Mouse (Mus musculus): Measurements from ENCODE around the gene Fos.

GRCm38 (mm10) chr12:85436021-85436621 lies 37.6 kb upstream of the Fos start:
- TF ChIP-seq CTCF (IDR thresholded peaks at IDR 0.05; ENCODE audit: extremely low read depth, insufficient read length, insufficient replicate concordance, low read depth, low read length): no peak
- no peak for TF ChIP-seq POLR2A (IDR thresholded peaks at IDR 0.05; ENCODE audit: low read depth, low read length)

Data from small intestine, adult 2 months (tissue).